Mouse (Mus musculus): ENCODE results near the gene Rabggtb. TPM values are rescaled to one million over a fixed set of nuclear protein-coding genes. Genes with fewer than 3 reads are reported as not detected.

Gene Rabggtb
- polyA plus RNA-seq, 1 experiment from 2014 or later: 50.3 TPM

GRCm38 (mm10) chr3:153913510-153914243, 868 bp upstream of the Rabggtb start:
- H3K27me3 ChIP-seq: no peaks in the 10 kb centered on the region
- ATAC-seq (replicated peaks; ENCODE audit: low FRiP score): no peak
- 37% methylated on average over 6 of the region's 6 CpGs for WGBS
- peak overlapping the region; percentile 64; the same call in 1 of the 2 replicates for H3K9ac ChIP-seq
- peaks cover 29% of the 10 kb centered on the region for H3K36me3 ChIP-seq
- no peaks in the 10 kb centered on the region for H3K9me3 ChIP-seq (replicated peaks)
- peaks cover 42% of the 10 kb centered on the region for H3K4me1 ChIP-seq
- peak overlapping the region; percentile 96 for H3K27ac ChIP-seq
- H3K4me2 ChIP-seq: peak overlapping the region; percentile 78
- H3K4me3 ChIP-seq (replicated peaks): peak overlapping the region; percentile 93

GRCm38 (mm10) chr3:153911882-153912440, 848 bp downstream of the Rabggtb start:
- H3K9ac ChIP-seq: peak overlapping the region; percentile 98
- WGBS: 1% methylated on average over 12 of the region's 12 CpGs
- ATAC-seq (replicated peaks; ENCODE audit: low FRiP score): no peak

GRCm38 (mm10) chr3:153911197-153911881, 1.5 kb downstream of the Rabggtb start:
- Histone ChIP-seq H3K9me3 (replicated peaks) (no peaks in the 10 kb centered on the region), H3K9ac (peak overlapping the region; percentile 98), H3K27ac (peak overlapping the region; percentile 96), H3K4me3 (replicated peaks) (peak overlapping the region; percentile 93), H3K27me3 (no peaks in the 10 kb centered on the region), H3K4me1 (peaks cover 44% of the 10 kb centered on the region), H3K4me2 (peak overlapping the region; percentile 78), H3K36me3 (peaks cover 52% of the 10 kb centered on the region)
- 43% methylated on average over 8 of the region's 8 CpGs for WGBS
- ATAC-seq (replicated peaks; ENCODE audit: low FRiP score): no peak

More at GRCm38 (mm10) chr3:153911882-153912440, 848 bp downstream of the Rabggtb start:
- Histone ChIP-seq H3K4me3 (replicated peaks) (peak overlapping the region; percentile 93), H3K4me2 (peak overlapping the region; percentile 78), H3K9me3 (replicated peaks) (no peaks in the 10 kb centered on the region), H3K4me1 (peaks cover 44% of the 10 kb centered on the region), H3K27ac (peak overlapping the region; percentile 96), H3K36me3 (peaks cover 46% of the 10 kb centered on the region), H3K27me3 (no peaks in the 10 kb centered on the region)

- Histone ChIP-seq H3K4me2 (peak overlapping the region; percentile 78), H3K27me3 (no peaks in the 10 kb centered on the region), H3K9me3 (replicated peaks) (no peaks in the 10 kb centered on the region), H3K4me1 (peaks cover 44% of the 10 kb centered on the region), H3K4me3 (replicated peaks) (peak overlapping the region; percentile 93), H3K9ac (peak overlapping the region; percentile 11), H3K36me3 (peaks cover 61% of the 10 kb centered on the region), H3K27ac (peak overlapping the region; percentile 15; the same call in 1 of the 2 replicates)
- 67% methylated on average over 7 of the region's 7 CpGs for WGBS
- ATAC-seq (replicated peaks; ENCODE audit: low FRiP score): no peak
These were observed 2.3 kb downstream of the Rabggtb start for GRCm38 (mm10) chr3:153910489-153910888.

- Histone ChIP-seq H3K9me3 (replicated peaks) (no peaks in the 10 kb centered on the region), H3K36me3 (peaks cover 76% of the 10 kb centered on the region), H3K27me3 (no peaks in the 10 kb centered on the region), H3K4me1 (peaks cover 43% of the 10 kb centered on the region), H3K9ac (no peak overlapping the region), H3K27ac (no peak overlapping the region), H3K4me2 (peak overlapping the region; percentile 5; the same call in 1 of the 2 replicates), H3K4me3 (replicated peaks) (no peak overlapping the region)
- no peak for ATAC-seq (replicated peaks; ENCODE audit: low FRiP score)
- WGBS: 80% methylated on average over 5 of the region's 5 CpGs
These were observed 3.9 kb downstream of the Rabggtb start for GRCm38 (mm10) chr3:153908919-153909318.

- peaks cover 33% of the 10 kb centered on the region for H3K4me1 ChIP-seq
- H3K9me3 ChIP-seq (replicated peaks): no peaks in the 10 kb centered on the region
- ATAC-seq (replicated peaks; ENCODE audit: low FRiP score): no peak
- H3K27me3 ChIP-seq: no peaks in the 10 kb centered on the region
- no peak within 1 kb of the TSS for H3K9ac ChIP-seq
- no peak within 1 kb of the TSS for H3K4me2 ChIP-seq
- H3K4me3 ChIP-seq (replicated peaks): no peak within 1 kb of the TSS
- WGBS: 87% methylated on average over 9 of the region's 9 CpGs
- H3K36me3 ChIP-seq: peaks cover 81% of the 10 kb centered on the region
- H3K27ac ChIP-seq: no peak within 1 kb of the TSS
These were observed 6.5 kb downstream of the Rabggtb start, which contains the start of gene Msh4 for GRCm38 (mm10) chr3:153906136-153906871. Gene Msh4 (minus strand): TSS chr3:153906138.

GRCm38 (mm10) chr3:153905251-153906135, 7.3 kb downstream of the Rabggtb start:
- Histone ChIP-seq H3K9ac (no peak overlapping the region), H3K9me3 (replicated peaks) (no peaks in the 10 kb centered on the region), H3K27ac (no peak overlapping the region), H3K4me3 (replicated peaks) (no peak overlapping the region), H3K4me2 (no peak overlapping the region), H3K4me1 (peaks cover 25% of the 10 kb centered on the region), H3K27me3 (no peaks in the 10 kb centered on the region), H3K36me3 (peaks cover 73% of the 10 kb centered on the region)
- peak; percentile 36 for ATAC-seq (replicated peaks; ENCODE audit: low FRiP score)
- WGBS: 89% methylated on average over 49 of the region's 49 CpGs

- Histone ChIP-seq H3K4me2 (no peak overlapping the region), H3K27me3 (no peaks in the 10 kb centered on the region), H3K27ac (no peak overlapping the region), H3K4me1 (peaks cover 16% of the 10 kb centered on the region), H3K9me3 (replicated peaks) (no peaks in the 10 kb centered on the region), H3K4me3 (replicated peaks) (no peak overlapping the region), H3K36me3 (peaks cover 64% of the 10 kb centered on the region), H3K9ac (no peak overlapping the region)
- WGBS: 64% methylated on average over 6 of the region's 6 CpGs
- ATAC-seq (replicated peaks; ENCODE audit: low FRiP score): peak; percentile 66; the same call in 1 of the 2 replicates
These were observed 8.2 kb downstream of the Rabggtb start for GRCm38 (mm10) chr3:153904586-153904985.

GRCm38 (mm10) chr3:153902595-153902994, 10.2 kb downstream of the Rabggtb start:
- Histone ChIP-seq H3K36me3 (peaks cover 44% of the 10 kb centered on the region), H3K27ac (0 out of 2 replicates have a peak overlapping the region, but pooled peaks have one; percentile 22), H3K4me1 (no peaks in the 10 kb centered on the region), H3K4me3 (replicated peaks) (no peak overlapping the region), H3K9ac (no peak overlapping the region), H3K9me3 (replicated peaks) (no peaks in the 10 kb centered on the region), H3K27me3 (no peaks in the 10 kb centered on the region), H3K4me2 (no peak overlapping the region)
- ATAC-seq (replicated peaks; ENCODE audit: low FRiP score): no peak
- WGBS: 61% methylated on average over 3 of the region's 3 CpGs

- 71% methylated on average over 1 of the region's 1 CpGs for WGBS
- Histone ChIP-seq H3K27me3 (no peaks in the 10 kb centered on the region), H3K4me2 (no peak overlapping the region), H3K4me3 (replicated peaks) (no peak overlapping the region), H3K36me3 (peaks cover 37% of the 10 kb centered on the region), H3K9me3 (replicated peaks) (no peaks in the 10 kb centered on the region), H3K27ac (no peak overlapping the region), H3K9ac (no peak overlapping the region), H3K4me1 (no peaks in the 10 kb centered on the region)
- no peak for ATAC-seq (replicated peaks; ENCODE audit: low FRiP score)
These were observed 10.9 kb downstream of the Rabggtb start for GRCm38 (mm10) chr3:153901904-153902303.

- Histone ChIP-seq H3K4me3 (replicated peaks) (no peak overlapping the region), H3K27me3 (no peaks in the 10 kb centered on the region), H3K9me3 (replicated peaks) (no peaks in the 10 kb centered on the region), H3K9ac (no peak overlapping the region), H3K4me2 (no peak overlapping the region), H3K36me3 (no peaks in the 10 kb centered on the region), H3K27ac (no peak overlapping the region), H3K4me1 (no peaks in the 10 kb centered on the region)
- 60% methylated on average over 6 of the region's 6 CpGs for WGBS
- ATAC-seq (replicated peaks; ENCODE audit: low FRiP score): no peak
These were observed 15.6 kb downstream of the Rabggtb start for GRCm38 (mm10) chr3:153897216-153897615.

Measured in kidney, embryonic 15.5 days (tissue).